Mouse (Mus musculus): Measurements from ENCODE around the gene Ptprc. TPM values are rescaled to one million over a fixed set of nuclear protein-coding genes. Genes with fewer than 3 reads are reported as not detected.

The Ptprc gene
- total RNA-seq, 2 experiments from 2014 or later = 2.1 to 3.1 TPM

DNA sequence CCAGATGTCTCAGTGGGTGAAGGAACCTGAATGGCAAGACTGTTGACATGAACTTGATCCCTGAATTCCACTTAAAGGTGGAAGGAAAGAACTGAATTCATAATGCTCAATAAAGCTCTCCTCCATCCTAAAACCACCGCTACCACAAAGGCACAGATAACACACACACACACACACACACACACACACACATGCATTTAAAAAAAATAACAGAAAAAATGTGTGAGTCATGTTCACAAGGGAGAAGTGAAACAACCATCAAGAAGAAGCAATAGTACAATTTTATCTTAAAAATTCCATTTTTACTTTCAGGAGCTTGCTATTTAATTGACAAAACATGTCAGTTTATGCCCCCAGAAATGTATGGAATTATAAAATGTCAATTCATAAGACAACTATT is 95.2 kb downstream of the Ptprc start:
- DNase-seq (ENCODE audit: extremely low spot score in 1 of 2, low spot score in 1 of 2) = no peak

DNA sequence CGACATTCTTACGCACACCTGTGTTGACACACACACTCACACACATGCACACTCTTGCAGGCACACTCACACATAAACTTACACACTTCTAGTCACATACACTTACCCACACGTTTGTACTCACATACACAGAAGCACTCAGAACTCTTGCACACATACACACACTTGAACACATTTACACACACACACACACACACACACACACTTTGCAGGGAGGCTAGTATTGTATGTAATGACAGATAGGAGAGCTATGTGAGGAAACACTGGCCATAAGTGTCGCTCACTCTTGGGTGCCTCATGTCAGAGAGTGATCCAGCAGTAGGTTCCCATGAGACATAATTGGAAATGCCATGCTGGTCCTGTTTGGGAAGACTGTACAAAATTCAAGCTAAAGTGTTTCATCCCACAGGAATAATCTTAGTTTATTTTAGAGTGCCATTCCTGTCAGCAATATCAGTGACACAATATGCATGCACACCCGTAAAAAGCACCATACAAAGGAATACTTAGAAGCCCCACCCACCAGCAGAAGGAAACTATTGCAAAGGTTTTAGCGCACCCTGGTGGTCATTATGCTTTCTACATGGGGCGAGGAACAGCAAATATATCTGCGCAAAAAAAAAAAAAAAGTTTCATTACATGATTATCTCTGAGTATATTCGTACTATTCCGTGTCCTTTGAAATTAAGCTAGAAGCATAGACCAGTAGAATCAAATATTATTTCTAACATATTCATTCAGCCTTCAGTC is 131.1 kb downstream of the Ptprc start:
- DNase-seq (ENCODE audit: extremely low spot score in 1 of 2, low spot score in 1 of 2) = peak; percentile 60 to 84

DNA sequence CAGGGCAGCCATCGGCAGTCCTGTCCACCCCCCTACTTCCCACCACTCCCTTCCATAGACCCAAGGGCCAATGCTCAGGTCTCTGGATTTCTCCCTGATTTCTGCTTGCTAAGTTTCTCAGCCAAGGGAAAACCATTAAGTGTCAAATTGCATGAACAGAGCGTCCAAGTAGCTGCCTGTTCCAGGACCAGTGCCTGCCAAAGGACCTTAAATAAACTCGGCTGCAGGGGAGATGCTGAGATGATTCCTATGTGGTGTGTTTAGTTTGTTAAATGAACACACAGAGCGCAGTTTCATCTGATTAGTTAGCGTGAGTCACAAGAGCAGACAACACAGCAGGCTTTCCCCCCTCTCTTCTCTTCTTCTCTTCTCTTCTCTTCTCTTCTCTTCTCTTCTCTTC is 135.0 kb downstream of the Ptprc start:
- no peak for DNase-seq (ENCODE audit: extremely low spot score in 1 of 2, low spot score in 1 of 2)

DNA sequence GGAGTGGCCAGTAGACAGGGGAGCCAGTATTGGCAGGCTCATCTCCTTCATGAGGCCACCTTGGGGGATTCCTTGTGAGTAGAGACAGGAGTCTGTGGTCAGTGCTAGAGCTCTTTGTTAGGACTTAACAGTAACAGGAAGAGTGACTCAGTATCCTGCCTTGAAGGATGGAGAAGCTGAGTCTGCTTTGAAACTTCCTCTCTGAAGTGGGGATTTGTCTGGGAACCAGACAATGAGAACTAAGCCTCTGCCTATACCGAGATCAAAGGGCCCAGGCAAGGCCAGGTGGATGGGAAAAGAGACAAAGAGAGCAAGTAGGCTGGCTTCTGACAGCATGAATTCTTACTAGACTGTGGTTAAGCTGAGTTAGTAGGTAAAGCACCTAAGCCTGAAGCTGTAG is 136.3 kb downstream of the Ptprc start:
- no peak for DNase-seq (ENCODE audit: extremely low spot score in 1 of 2, low spot score in 1 of 2)

DNA sequence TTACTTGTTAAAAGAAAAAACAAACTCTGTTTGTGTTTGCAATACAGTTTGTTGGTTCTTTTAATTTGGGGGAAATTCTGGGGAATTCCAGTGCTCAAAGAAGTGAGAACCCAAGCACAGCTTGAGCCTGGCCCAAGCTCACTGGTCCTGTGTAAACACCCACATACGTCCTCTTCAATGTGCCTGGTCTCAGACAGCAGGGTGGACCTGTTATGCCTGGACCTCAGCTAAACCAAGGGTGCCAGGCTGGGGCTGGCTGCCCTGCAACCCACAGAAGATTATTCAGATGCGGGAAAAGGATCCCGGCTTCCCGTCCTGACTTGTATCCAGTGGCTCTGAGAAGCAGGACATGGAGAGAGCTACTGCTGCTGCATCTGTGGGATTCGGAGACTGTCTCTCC is 138.0 kb downstream of the Ptprc start:
- no peak for DNase-seq (ENCODE audit: extremely low spot score in 1 of 2, low spot score in 1 of 2)

DNA sequence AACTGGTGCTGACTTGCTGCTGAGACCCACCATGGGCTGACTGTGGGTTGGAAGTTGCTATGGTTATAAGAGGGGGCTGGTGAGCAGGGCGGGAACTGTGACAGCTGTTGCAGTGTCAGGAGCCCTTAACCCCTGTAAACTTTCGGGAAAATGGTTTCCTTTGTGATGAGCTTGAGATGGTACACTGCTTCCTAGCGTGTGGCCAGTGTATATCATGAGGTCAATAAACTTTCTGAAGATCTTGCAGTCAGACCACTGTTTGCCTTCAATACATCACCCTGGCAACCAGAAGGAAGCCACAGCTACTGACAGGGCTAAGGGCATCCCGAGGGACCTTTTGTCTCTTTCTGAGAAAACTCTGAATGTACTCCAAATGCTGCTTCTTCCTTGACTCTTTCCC is 145.9 kb downstream of the Ptprc start:
- no peak for DNase-seq (ENCODE audit: extremely low spot score in 1 of 2, low spot score in 1 of 2)

DNA sequence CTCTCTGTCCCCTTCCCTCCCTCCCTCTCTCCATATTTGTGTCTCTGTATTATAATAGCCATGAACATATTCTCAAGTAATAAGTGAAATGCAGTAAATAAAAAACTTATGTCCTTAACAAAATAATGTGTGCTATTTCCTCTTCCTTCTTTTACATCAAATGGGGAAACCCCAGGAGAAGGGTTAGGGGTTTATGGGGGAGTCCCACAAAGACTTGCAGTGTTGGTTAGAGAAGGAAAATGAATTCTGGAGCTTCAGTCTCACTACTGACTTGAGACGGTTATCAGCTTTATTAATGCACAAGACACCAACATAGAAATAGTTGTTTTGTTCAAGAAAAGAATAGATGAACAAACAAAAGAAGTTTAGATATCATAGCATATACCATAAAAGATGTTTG is 150.2 kb downstream of the Ptprc start:
- no peak for DNase-seq (ENCODE audit: extremely low spot score in 1 of 2, low spot score in 1 of 2)

DNA sequence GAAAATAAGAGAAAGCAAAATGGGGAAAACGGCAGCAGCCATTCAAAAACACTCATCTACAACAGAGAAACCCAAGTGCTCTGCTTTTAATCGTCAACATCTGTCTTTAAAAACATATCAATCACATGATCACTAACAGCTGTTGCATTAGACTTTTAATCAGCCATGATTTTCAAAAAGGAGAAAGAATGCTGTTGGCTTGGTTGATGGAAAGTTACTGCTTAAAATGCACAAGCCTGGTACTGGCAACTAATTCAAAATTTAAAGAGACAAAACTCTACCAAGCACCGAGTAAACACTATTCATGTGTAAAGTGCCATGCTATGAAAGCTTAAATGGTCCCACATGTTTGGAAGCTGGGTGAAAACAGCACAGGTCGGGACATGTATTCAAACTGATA is 151.9 kb downstream of the Ptprc start:
- DNase-seq (ENCODE audit: extremely low spot score in 1 of 2, low spot score in 1 of 2) = no peak

DNA sequence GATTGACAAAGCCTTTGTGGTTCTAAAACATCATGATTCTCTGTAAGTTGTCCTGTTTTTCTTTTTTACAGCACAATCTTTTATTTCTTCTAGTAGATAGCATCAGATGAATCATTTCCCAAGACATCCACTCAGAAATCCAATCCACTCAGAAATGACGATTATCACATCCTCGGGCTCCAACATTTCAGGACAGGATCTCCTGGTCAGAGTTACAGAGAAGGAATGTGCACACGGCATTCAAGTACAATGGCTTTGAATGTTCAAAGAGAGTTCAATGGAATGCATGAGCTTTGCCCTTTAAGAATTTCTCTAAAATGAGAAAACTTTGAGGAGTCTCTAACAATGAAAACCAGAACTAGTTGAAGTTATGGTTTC is 152.6 kb downstream of the Ptprc start:
- no peak for DNase-seq (ENCODE audit: extremely low spot score in 1 of 2, low spot score in 1 of 2)

DNA sequence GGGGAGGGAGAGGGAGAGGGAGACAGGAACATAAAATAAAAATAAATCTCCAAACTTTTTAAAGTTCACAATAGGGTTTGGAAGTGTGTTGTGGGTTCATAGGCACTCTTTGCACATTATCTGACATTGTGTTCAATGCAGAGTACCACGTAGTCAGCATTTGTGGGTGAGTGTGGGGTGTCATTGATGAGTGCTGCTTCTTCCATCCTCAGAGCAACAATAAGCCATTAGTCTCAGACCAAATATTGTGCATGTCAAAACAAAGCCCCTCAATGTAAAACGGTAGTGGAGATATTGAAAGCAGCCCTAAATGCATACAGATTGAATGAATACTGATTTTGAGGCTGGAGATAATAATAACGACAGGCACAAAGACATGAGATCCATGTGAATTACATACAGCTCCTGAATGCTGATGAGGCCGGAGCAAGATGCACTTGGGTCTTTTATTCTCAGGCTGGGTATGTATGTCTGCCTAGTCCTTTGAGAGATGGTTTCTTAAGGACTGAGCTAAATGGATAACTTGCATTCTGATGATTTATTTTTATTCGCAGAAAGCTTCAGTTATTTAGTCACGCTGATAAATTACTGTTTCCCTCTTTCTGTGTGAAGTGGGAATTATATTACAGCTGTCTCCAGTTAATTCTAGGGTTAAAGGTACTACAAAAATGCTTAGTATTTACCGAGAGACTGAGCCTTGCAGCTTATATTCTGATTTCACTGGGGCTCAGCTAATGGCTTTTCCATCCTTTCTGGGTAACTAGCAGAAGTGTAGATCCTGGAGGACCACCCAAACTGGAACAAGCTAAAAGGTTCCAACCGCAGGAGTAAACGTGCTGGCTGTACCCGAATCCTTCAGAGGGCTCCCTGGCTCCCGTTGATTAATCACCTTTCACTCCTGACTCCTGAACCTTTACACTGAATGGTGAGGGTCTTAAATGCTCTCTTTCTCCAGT is 153.3 kb downstream of the Ptprc start:
- no peak for DNase-seq (ENCODE audit: extremely low spot score in 1 of 2, low spot score in 1 of 2)

Other genes with a start within 250 kb of the Ptprc start
- not detected for gene Atp6v1g3, start 98.0 kb upstream of the Ptprc start, total RNA-seq (2021)